Mouse (Mus musculus) activated CD4-positive, CD25-positive, alpha-beta regulatory T cell (primary cell): ENCODE measurements around the gene Pon1. TPM values are rescaled to one million over a fixed set of nuclear protein-coding genes. Genes with fewer than 3 reads are reported as not detected.

Source experiments
- polyA plus RNA-seq, 2 experiments: library from polyadenylated mRNA; unstranded; fragments of 100-300 nt; shearing (Covaris generic); gene quantifications; one replicate each; pipeline ENCODE4 v1.2.1; 2017

The Pon1 gene
- polyA plus RNA-seq = under 1 TPM in 1 of 2 experiments, not detected in 1; 0.63 TPM

GRCm38 (mm10) chr6:5193693-5194092 is at the start of gene Pon1:
Pon1 (minus strand) TSS chr6:5193946.

Other genes starting within 250 kb of the Pon1 start
- gene Pon3, start 62.3 kb upstream of the Pon1 start, polyA plus RNA-seq = 1 to 10 TPM; 3.6 to 9.8 TPM
- 10 to 100 TPM; 79.5 to 99.5 TPM for gene Pon2, start 104.5 kb upstream of the Pon1 start, polyA plus RNA-seq
- under 1 TPM in 1 of 2 experiments, not detected in 1; 0.33 TPM for gene Asb4, start 189.4 kb upstream of the Pon1 start, polyA plus RNA-seq